In genomic region chr15:32779274-32779615, GRCm38 (mm10) we compare ENCODE assay signal across 7 mouse cellular contexts.
DNase-seq lines count a peak whose midpoint lies in the region; ATAC-seq and TF ChIP-seq lines count a peak whose summit lies in the region.
"Not testable (repeated sequence)": the region's sequence is repeated elsewhere in the genome, so short reads cannot be mapped to it uniquely, and the experiment has no call there.

No protein-coding gene starts in this region.

- H3K79me2 ChIP-seq in myocyte (ENCODE audit: control insufficient read depth, insufficient read depth), result peaks cover 45% of the 10 kb centered on the region

- TF ChIP-seq CTCF in intestine, postnatal 0 days (IDR thresholded peaks at IDR 0.05; ENCODE audit: low read depth), result not testable (repeated sequence)

- H3K4me3 ChIP-seq in embryonic facial prominence, embryonic 10.5 days, result peak overlapping the region; percentile 67
- H3K4me3 ChIP-seq in forebrain, embryonic 16.5 days (replicated peaks; ENCODE audit: low read length), result peak overlapping the region; percentile 62
- peak overlapping the region; percentile 49 for H3K4me3 ChIP-seq in intestine, postnatal 0 days (ENCODE audit: low read depth, low read length)
- peak overlapping the region; percentile 64 for H3K4me3 ChIP-seq in limb, embryonic 13.5 days
- peak overlapping the region; percentile 61 for H3K4me3 ChIP-seq in lung, embryonic 15.5 days
- peak overlapping the region; percentile 83 for H3K4me3 ChIP-seq in myocyte

- peak overlapping the region; percentile 53 for H3K9ac ChIP-seq in forebrain, embryonic 16.5 days (replicated peaks; ENCODE audit: low read depth, low read length)
- 0 out of 2 replicates have a peak overlapping the region, but pooled peaks have one; percentile 26 for H3K9ac ChIP-seq in intestine, postnatal 0 days (ENCODE audit: low read depth, low read length)
- peak overlapping the region; percentile 73 for H3K9ac ChIP-seq in limb, embryonic 13.5 days
- peak overlapping the region; percentile 56 for H3K9ac ChIP-seq in lung, embryonic 15.5 days

- peak overlapping the region; percentile 83 for H3K27ac ChIP-seq in embryonic facial prominence, embryonic 10.5 days (replicated peaks)
- not testable (repeated sequence) for H3K27ac ChIP-seq in forebrain, embryonic 16.5 days (ENCODE audit: low read length); intestine, postnatal 0 days (ENCODE audit: low read depth, low read length)
- H3K27ac ChIP-seq in limb, embryonic 13.5 days, result peak overlapping the region; percentile 81
- peak overlapping the region; percentile 86 for H3K27ac ChIP-seq in lung, embryonic 15.5 days

- DNase-seq in embryonic facial prominence, embryonic 10.5 days (ENCODE audit: low spot score), result not testable (repeated sequence)
- peak; percentile 3 for DNase-seq in heart, postnatal 25 days (ENCODE audit: low spot score)

- not testable (repeated sequence) for H3K36me3 ChIP-seq in embryonic facial prominence, embryonic 10.5 days (replicated peaks); forebrain, embryonic 16.5 days (ENCODE audit: control insufficient read depth, insufficient read depth); intestine, postnatal 0 days (ENCODE audit: control insufficient read depth, insufficient read depth); lung, embryonic 15.5 days; myocyte (ENCODE audit: control insufficient read depth, insufficient read depth)
- peaks cover 11% of the 10 kb centered on the region for H3K36me3 ChIP-seq in limb, embryonic 13.5 days

- H3K9me3 ChIP-seq in embryonic facial prominence, embryonic 10.5 days; forebrain, embryonic 16.5 days (ENCODE audit: control insufficient read depth, low read length); intestine, postnatal 0 days (ENCODE audit: control insufficient read depth); limb, embryonic 13.5 days; lung, embryonic 15.5 days: not testable (repeated sequence)

- not testable (repeated sequence) for ATAC-seq in forebrain, embryonic 16.5 days; intestine, postnatal 0 days; limb, embryonic 13.5 days (ENCODE audit: low FRiP score, low read depth)
- ATAC-seq in lung, embryonic 15.5 days (ENCODE audit: borderline replicate concordance, extremely low read depth, low FRiP score, low TSS enrichment), result peak; percentile 4; the same call in 1 of the 2 replicates

- not testable (repeated sequence) for H3K4me1 ChIP-seq in embryonic facial prominence, embryonic 10.5 days; forebrain, embryonic 16.5 days (replicated peaks; ENCODE audit: control insufficient read depth, insufficient read depth, low read length); intestine, postnatal 0 days (replicated peaks; ENCODE audit: control insufficient read depth, insufficient read depth, low read length); lung, embryonic 15.5 days
- peaks cover 11% of the 10 kb centered on the region for H3K4me1 ChIP-seq in limb, embryonic 13.5 days

- intact Hi-C loops in heart, postnatal 25 days (cut with DNase I), result not testable (repeated sequence)

- 2% methylated on average over 11 of the region's 11 CpGs for WGBS in embryonic facial prominence, embryonic 10.5 days
- 8% methylated on average over 11 of the region's 11 CpGs for WGBS in forebrain, embryonic 16.5 days
- 6% methylated on average over 11 of the region's 11 CpGs for WGBS in intestine, postnatal 0 days
- 2% methylated on average over 11 of the region's 11 CpGs for WGBS in limb, embryonic 13.5 days
- 4% methylated on average over 11 of the region's 11 CpGs for WGBS in lung, embryonic 15.5 days

- H3K4me2 ChIP-seq in forebrain, embryonic 16.5 days (ENCODE audit: low read length), result peak overlapping the region; percentile 77
- H3K4me2 ChIP-seq in intestine, postnatal 0 days (replicated peaks; ENCODE audit: low read depth), result peak overlapping the region; percentile 72
- H3K4me2 ChIP-seq in limb, embryonic 13.5 days (replicated peaks), result peak overlapping the region; percentile 75
- H3K4me2 ChIP-seq in lung, embryonic 15.5 days, result peak overlapping the region; percentile 72
- peak overlapping the region; percentile 87 for H3K4me2 ChIP-seq in myocyte (ENCODE audit: low read depth)

- H3K27me3 ChIP-seq in embryonic facial prominence, embryonic 10.5 days (replicated peaks; ENCODE audit: low read depth, poor library complexity, severe bottlenecking); forebrain, embryonic 16.5 days (replicated peaks; ENCODE audit: control insufficient read depth, insufficient read depth, low read length); intestine, postnatal 0 days (replicated peaks; ENCODE audit: control insufficient read depth, insufficient read depth, low read length); limb, embryonic 13.5 days; lung, embryonic 15.5 days; myocyte (ENCODE audit: control insufficient read depth, insufficient read depth, insufficient read length): not testable (repeated sequence)

- not testable (repeated sequence) for H3ac ChIP-seq in myocyte (ENCODE audit: control insufficient read depth, insufficient read length)

- TF ChIP-seq POLR2A in myocyte (IDR thresholded peaks at IDR 0.05; ENCODE audit: insufficient read length, low read depth), result not testable (repeated sequence)
